Mouse (Mus musculus) heart, embryonic 14.5 days (tissue): ENCODE measurements around the gene Car10. TPM values are rescaled to one million over a fixed set of nuclear protein-coding genes. Genes with fewer than 3 reads are reported as not detected.

Source experiments
- ATAC-seq: fragments of 200-750 bp; cut with Nextera tagmentation; 2 replicates; pipeline ENCODE4 v1.8.0; 2017; ENCODE audit warnings: low read depth, moderate TSS enrichment; ENCODE audit not compliant: insufficient number of reproducible peaks, insufficient read depth, low FRiP score
- H3K27ac ChIP-seq, 2 experiments: fragments of 200-500 bp in 1 of 2; fragments of 300-500 bp in 1 of 2; sonication (generic) in 1 of 2; replicated peaks in 1 of 2; 2 replicates each; pipeline ENCODE4 v1.5.1; 2012 to 2014; ENCODE audit warnings: low read depth in 2 of 2, low read length in 2 of 2, control low read depth in 1 of 2, mild to moderate bottlenecking in 1 of 2, mixed read lengths in 1 of 2; ENCODE audit not compliant: control insufficient read depth in 1 of 2, insufficient read depth in 1 of 2
- H3K27me3 ChIP-seq: fragments of 300-500 bp; sonication (generic); 2 replicates; pipeline ENCODE4 v1.6.1; 2014; ENCODE audit warnings: mild to moderate bottlenecking, low read length, control low read depth; ENCODE audit not compliant: control insufficient read depth, insufficient read depth
- H3K36me3 ChIP-seq: fragments of 300-500 bp; sonication (generic); 2 replicates; pipeline ENCODE4 v1.6.1; 2014; ENCODE audit warnings: mild to moderate bottlenecking, control low read depth, low read length, mixed read lengths; ENCODE audit not compliant: control insufficient read depth, insufficient read depth
- H3K4me1 ChIP-seq, 2 experiments: fragments of 200-500 bp in 1 of 2; fragments of 300-500 bp in 1 of 2; sonication (generic) in 1 of 2; 2 replicates each; pipeline ENCODE4 v1.6.1; 2012 to 2014; ENCODE audit warnings: low read length in 2 of 2, control low read depth in 1 of 2, mixed read lengths in 1 of 2; ENCODE audit not compliant: control insufficient read depth in 2 of 2, insufficient read depth in 2 of 2
- H3K4me2 ChIP-seq: fragments of 300-500 bp; sonication (generic); 2 replicates; pipeline ENCODE4 v1.6.1; 2014; ENCODE audit warnings: mild to moderate bottlenecking, low read length
- H3K4me3 ChIP-seq, 2 experiments: fragments of 200-500 bp in 1 of 2; fragments of 300-500 bp in 1 of 2; sonication (generic) in 1 of 2; 2 replicates each; pipeline ENCODE4 v1.5.1; 2012 to 2014; ENCODE audit warnings: low read length in 2 of 2, mild to moderate bottlenecking in 2 of 2, control low read depth in 1 of 2, low read depth in 1 of 2, moderate library complexity in 1 of 2; ENCODE audit not compliant: control insufficient read depth in 1 of 2, insufficient read depth in 1 of 2
- H3K9ac ChIP-seq: fragments of 300-500 bp; sonication (generic); 2 replicates; pipeline ENCODE4 v1.6.1; 2014; ENCODE audit warnings: mild to moderate bottlenecking, low read length
- H3K9me3 ChIP-seq: fragments of 300-500 bp; sonication (generic); 2 replicates; pipeline ENCODE4 v1.6.1; 2016; ENCODE audit warnings: low read length, control low read depth; ENCODE audit not compliant: control insufficient read depth
- WGBS: fragments of 180-500 bp; shearing (Covaris S2); extraction: QIAGEN DNeasy Blood & Tissue Kit; methylation state at CpG from one replicate; pipeline ENCODE4 v1.1.7; 2014; 5-methylcytosine and 5-hydroxymethylcytosine counted together
- polyA plus RNA-seq: library from polyadenylated mRNA; unstranded; fragments of >200 nt; fragmentation: Nextera tagmentation; extraction: Ambion mirVana; gene quantifications from 2 replicates; pipeline ENCODE4 v1.2.1, GENCODE M21; 2014

The Car10 gene
- polyA plus RNA-seq, 1 experiment from 2014 or later: not detected

- H3K27ac ChIP-seq: no peak overlapping the region
- no peak overlapping the region for H3K9ac ChIP-seq
- ATAC-seq: no peak
- no peaks in the 10 kb centered on the region for H3K9me3 ChIP-seq
- H3K27me3 ChIP-seq: no peaks in the 10 kb centered on the region
- 49% methylated on average over 10 of the region's 10 CpGs for WGBS
- H3K4me2 ChIP-seq: no peak overlapping the region
- H3K36me3 ChIP-seq: no peaks in the 10 kb centered on the region
- H3K4me1 ChIP-seq: no peaks in the 10 kb centered on the region
- H3K4me3 ChIP-seq: no peak overlapping the region
These were observed 373.8 kb downstream of the Car10 start for GRCm38 (mm10) chr11:93471573-93472179.

GRCm38 (mm10) chr11:93484661-93485060, 386.8 kb downstream of the Car10 start:
- Histone ChIP-seq H3K4me3 (no peak overlapping the region), H3K4me2 (no peak overlapping the region), H3K27ac (no peak overlapping the region), H3K27me3 (no peaks in the 10 kb centered on the region), H3K36me3 (no peaks in the 10 kb centered on the region), H3K4me1 (no peaks in the 10 kb centered on the region), H3K9me3 (no peaks in the 10 kb centered on the region), H3K9ac (no peak overlapping the region)
- ATAC-seq: no peak
- 65% methylated on average over 4 of the region's 4 CpGs for WGBS

GRCm38 (mm10) chr11:93487021-93487420, 389.2 kb downstream of the Car10 start:
- Histone ChIP-seq H3K4me1 (no peaks in the 10 kb centered on the region), H3K4me2 (no peak overlapping the region), H3K9me3 (no peaks in the 10 kb centered on the region), H3K27me3 (no peaks in the 10 kb centered on the region), H3K9ac (no peak overlapping the region), H3K27ac (no peak overlapping the region), H3K4me3 (no peak overlapping the region), H3K36me3 (no peaks in the 10 kb centered on the region)
- ATAC-seq: no peak
- 70% methylated on average over 1 of the region's 1 CpGs for WGBS

GRCm38 (mm10) chr11:93487913-93488604, 390.2 kb downstream of the Car10 start:
- no peak overlapping the region for H3K4me2 ChIP-seq
- no peak overlapping the region for H3K9ac ChIP-seq
- no peaks in the 10 kb centered on the region for H3K9me3 ChIP-seq
- no peaks in the 10 kb centered on the region for H3K27me3 ChIP-seq
- H3K4me1 ChIP-seq: no peaks in the 10 kb centered on the region
- no peak for ATAC-seq
- no peak overlapping the region for H3K4me3 ChIP-seq
- WGBS: 78% methylated on average over 3 of the region's 3 CpGs
- no peaks in the 10 kb centered on the region for H3K36me3 ChIP-seq
- H3K27ac ChIP-seq: no peak overlapping the region

- H3K9ac ChIP-seq: no peak overlapping the region
- no peak overlapping the region for H3K4me2 ChIP-seq
- ATAC-seq: no peak
- H3K36me3 ChIP-seq: no peaks in the 10 kb centered on the region
- H3K4me3 ChIP-seq: no peak overlapping the region
- H3K9me3 ChIP-seq: no peaks in the 10 kb centered on the region
- 73% methylated on average over 11 of the region's 11 CpGs for WGBS
- H3K27ac ChIP-seq: no peak overlapping the region
- H3K4me1 ChIP-seq: no peaks in the 10 kb centered on the region
- no peaks in the 10 kb centered on the region for H3K27me3 ChIP-seq
These were observed 392.5 kb downstream of the Car10 start for GRCm38 (mm10) chr11:93490211-93490820.

- no peak overlapping the region for H3K4me2 ChIP-seq
- H3K9me3 ChIP-seq: no peaks in the 10 kb centered on the region
- H3K4me1 ChIP-seq: no peaks in the 10 kb centered on the region
- no peaks in the 10 kb centered on the region for H3K27me3 ChIP-seq
- H3K27ac ChIP-seq: no peak overlapping the region
- no peak overlapping the region for H3K9ac ChIP-seq
- no peaks in the 10 kb centered on the region for H3K36me3 ChIP-seq
- H3K4me3 ChIP-seq: no peak overlapping the region
- 89% methylated on average over 6 of the region's 6 CpGs for WGBS
- ATAC-seq: no peak
These were observed 400.1 kb downstream of the Car10 start for GRCm38 (mm10) chr11:93497896-93498295.

- Histone ChIP-seq H3K4me2 (no peak overlapping the region), H3K27ac (no peak overlapping the region), H3K9me3 (no peaks in the 10 kb centered on the region), H3K4me3 (no peak overlapping the region), H3K4me1 (no peaks in the 10 kb centered on the region), H3K9ac (no peak overlapping the region), H3K27me3 (no peaks in the 10 kb centered on the region), H3K36me3 (no peaks in the 10 kb centered on the region)
- 50% methylated on average over 4 of the region's 4 CpGs for WGBS
- no peak for ATAC-seq
These were observed 402.6 kb downstream of the Car10 start for GRCm38 (mm10) chr11:93500442-93500841.
